Mouse (Mus musculus): ENCODE measurements around the gene Slc25a12. TPM values are rescaled to one million over a fixed set of nuclear protein-coding genes. Genes with fewer than 3 reads are reported as not detected.

Slc25a12 gene
- total and polyA plus RNA-seq, 2 experiments from 2014 or later = 106 to 116 TPM

- Histone ChIP-seq H3K9ac (no peak overlapping the region), H3K9me3 (ENCODE audit: low read length) (no peaks in the 10 kb centered on the region), H3K36me3 (ENCODE audit: insufficient read depth) (peaks cover 11% of the 10 kb centered on the region), H3K27ac (ENCODE audit: low read depth, low read length) (no peak overlapping the region), H3K4me1 (ENCODE audit: insufficient read depth) (no peaks in the 10 kb centered on the region), H3K4me2 (ENCODE audit: low read depth) (no peak overlapping the region), H3K4me3 (ENCODE audit: low read depth, low read length) (no peak overlapping the region), H3K27me3 (ENCODE audit: insufficient read depth, low read length) (no peaks in the 10 kb centered on the region)
- ATAC-seq (no peak), DNase-seq (no peak)
- TF ChIP-seq CTCF (IDR thresholded peaks at IDR 0.05; ENCODE audit: low read depth) = no peak
- WGBS = 67% methylated on average over 2 of the region's 2 CpGs
Measured at GRCm38 (mm10) chr2:71327715-71328114, 39.8 kb downstream of the Slc25a12 start.

GRCm38 (mm10) chr2:71326766-71327464, 40.6 kb downstream of the Slc25a12 start:
- Histone ChIP-seq H3K9ac (no peak overlapping the region), H3K9me3 (ENCODE audit: low read length) (no peaks in the 10 kb centered on the region), H3K4me3 (ENCODE audit: low read depth, low read length) (no peak overlapping the region), H3K27ac (ENCODE audit: low read depth, low read length) (no peak overlapping the region), H3K4me2 (ENCODE audit: low read depth) (no peak overlapping the region), H3K36me3 (ENCODE audit: insufficient read depth) (peaks cover 10% of the 10 kb centered on the region), H3K4me1 (ENCODE audit: insufficient read depth) (no peaks in the 10 kb centered on the region), H3K27me3 (ENCODE audit: insufficient read depth, low read length) (no peaks in the 10 kb centered on the region)
- DNase-seq (no peak), ATAC-seq (no peak)
- WGBS = 73% methylated on average over 11 of the region's 11 CpGs
- TF ChIP-seq CTCF (IDR thresholded peaks at IDR 0.05; ENCODE audit: low read depth) = no peak

- no peaks in the 10 kb centered on the region for H3K9me3 ChIP-seq (ENCODE audit: low read length)
- DNase-seq = no peak
- H3K36me3 ChIP-seq (ENCODE audit: insufficient read depth) = peaks cover 20% of the 10 kb centered on the region
- H3K4me1 ChIP-seq (ENCODE audit: insufficient read depth) = no peaks in the 10 kb centered on the region
- H3K27me3 ChIP-seq (ENCODE audit: insufficient read depth, low read length) = no peaks in the 10 kb centered on the region
- WGBS = 86% methylated on average over 7 of the region's 7 CpGs
- no peak for ATAC-seq
- no peak overlapping the region for H3K4me2 ChIP-seq (ENCODE audit: low read depth)
- H3K9ac ChIP-seq = no peak overlapping the region
- TF ChIP-seq CTCF (IDR thresholded peaks at IDR 0.05; ENCODE audit: low read depth) = no peak
- H3K27ac ChIP-seq (ENCODE audit: low read depth, low read length) = no peak overlapping the region
- H3K4me3 ChIP-seq (ENCODE audit: low read depth, low read length) = no peak overlapping the region
Measured at GRCm38 (mm10) chr2:71323886-71324285, 43.7 kb downstream of the Slc25a12 start.

GRCm38 (mm10) chr2:71321486-71321885, 46.1 kb downstream of the Slc25a12 start:
- H3K36me3 ChIP-seq (ENCODE audit: insufficient read depth) = peaks cover 21% of the 10 kb centered on the region
- WGBS = 98% methylated on average over 3 of the region's 3 CpGs
- DNase-seq = no peak
- ATAC-seq = no peak
- no peaks in the 10 kb centered on the region for H3K4me1 ChIP-seq (ENCODE audit: insufficient read depth)
- no peak for TF ChIP-seq CTCF (IDR thresholded peaks at IDR 0.05; ENCODE audit: low read depth)
- H3K4me2 ChIP-seq (ENCODE audit: low read depth) = no peak overlapping the region
- no peak overlapping the region for H3K9ac ChIP-seq
- no peak overlapping the region for H3K27ac ChIP-seq (ENCODE audit: low read depth, low read length)
- no peaks in the 10 kb centered on the region for H3K27me3 ChIP-seq (ENCODE audit: insufficient read depth, low read length)
- H3K4me3 ChIP-seq (ENCODE audit: low read depth, low read length) = no peak overlapping the region
- no peaks in the 10 kb centered on the region for H3K9me3 ChIP-seq (ENCODE audit: low read length)

GRCm38 (mm10) chr2:71316116-71316789, 51.3 kb downstream of the Slc25a12 start:
- Histone ChIP-seq H3K9me3 (ENCODE audit: low read length) (no peaks in the 10 kb centered on the region), H3K9ac (no peak overlapping the region), H3K27ac (ENCODE audit: low read depth, low read length) (no peak overlapping the region), H3K36me3 (ENCODE audit: insufficient read depth) (peaks cover 30% of the 10 kb centered on the region), H3K4me3 (ENCODE audit: low read depth, low read length) (no peak overlapping the region), H3K4me2 (ENCODE audit: low read depth) (no peak overlapping the region), H3K4me1 (ENCODE audit: insufficient read depth) (no peaks in the 10 kb centered on the region), H3K27me3 (ENCODE audit: insufficient read depth, low read length) (no peaks in the 10 kb centered on the region)
- 95% methylated on average over 3 of the region's 3 CpGs for WGBS
- DNase-seq = no peak
- no peak for TF ChIP-seq CTCF (IDR thresholded peaks at IDR 0.05; ENCODE audit: low read depth)
- ATAC-seq = no peak

GRCm38 (mm10) chr2:71315022-71315421, 52.5 kb downstream of the Slc25a12 start:
- H3K9ac ChIP-seq = no peak overlapping the region
- ATAC-seq = no peak
- WGBS = 71% methylated on average over 14 of the region's 14 CpGs
- no peak for TF ChIP-seq CTCF (IDR thresholded peaks at IDR 0.05; ENCODE audit: low read depth)
- H3K36me3 ChIP-seq (ENCODE audit: insufficient read depth) = peaks cover 36% of the 10 kb centered on the region
- no peak overlapping the region for H3K27ac ChIP-seq (ENCODE audit: low read depth, low read length)
- H3K27me3 ChIP-seq (ENCODE audit: insufficient read depth, low read length) = no peaks in the 10 kb centered on the region
- H3K9me3 ChIP-seq (ENCODE audit: low read length) = no peaks in the 10 kb centered on the region
- no peaks in the 10 kb centered on the region for H3K4me1 ChIP-seq (ENCODE audit: insufficient read depth)
- no peak for DNase-seq
- no peak overlapping the region for H3K4me3 ChIP-seq (ENCODE audit: low read depth, low read length)
- no peak overlapping the region for H3K4me2 ChIP-seq (ENCODE audit: low read depth)

- no peak for DNase-seq
- TF ChIP-seq CTCF (IDR thresholded peaks at IDR 0.05; ENCODE audit: low read depth) = no peak
- H3K9me3 ChIP-seq (ENCODE audit: low read length) = no peaks in the 10 kb centered on the region
- no peak overlapping the region for H3K27ac ChIP-seq (ENCODE audit: low read depth, low read length)
- no peak overlapping the region for H3K9ac ChIP-seq
- H3K36me3 ChIP-seq (ENCODE audit: insufficient read depth) = peaks cover 33% of the 10 kb centered on the region
- no peaks in the 10 kb centered on the region for H3K27me3 ChIP-seq (ENCODE audit: insufficient read depth, low read length)
- WGBS = 87% methylated on average over 6 of the region's 6 CpGs
- ATAC-seq = no peak
- no peak overlapping the region for H3K4me2 ChIP-seq (ENCODE audit: low read depth)
- no peaks in the 10 kb centered on the region for H3K4me1 ChIP-seq (ENCODE audit: insufficient read depth)
- no peak overlapping the region for H3K4me3 ChIP-seq (ENCODE audit: low read depth, low read length)
Measured at GRCm38 (mm10) chr2:71314080-71314479, 53.5 kb downstream of the Slc25a12 start.
